In the genomic region with DNA sequence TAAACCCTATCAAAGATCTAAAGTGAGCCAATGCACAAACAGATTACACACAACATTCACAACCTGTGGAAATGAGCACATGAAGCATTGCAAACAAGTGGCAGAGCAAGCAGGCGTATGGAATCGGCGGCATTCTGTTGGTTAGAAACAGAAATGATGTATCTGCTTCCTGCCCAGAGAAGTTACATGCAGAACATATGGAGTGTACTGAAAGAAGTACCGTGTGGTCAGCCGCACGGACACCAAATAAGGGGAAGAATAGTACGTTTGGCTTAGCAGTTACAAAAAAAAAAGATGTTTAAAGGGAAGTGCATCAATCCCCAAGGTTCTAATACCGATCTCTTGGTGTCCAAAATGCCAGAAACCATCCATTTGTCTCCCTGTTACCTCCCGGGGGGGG, we compare ENCODE assay signal across 31 mouse cellular contexts. TPM values are rescaled to one million over a fixed set of nuclear protein-coding genes. Genes with fewer than 3 reads are reported as not detected.
DNase-seq lines count a peak whose midpoint lies in the region; ATAC-seq and TF ChIP-seq lines count a peak whose summit lies in the region.
"Had no signal": no experiment of that assay in that cellular context is flagged by ENCODE, and none has a peak within 500 bp of the region (broad histone marks: within the 10 kb centered on the region; RNA-seq: fewer than 3 reads in every experiment).

No protein-coding gene starts in this region.

- H3K4me1 ChIP-seq in liver, embryonic 13.5 days (replicated peaks) = no peaks in the 10 kb centered on the region
- H3K4me1 ChIP-seq in liver, embryonic 12.5 days = no peaks in the 10 kb centered on the region
- peaks cover 40% of the 10 kb centered on the region for H3K4me1 ChIP-seq in bone marrow macrophage, adult 2 months (ENCODE audit: control insufficient read depth, insufficient read depth, low read length)
- no peaks in the 10 kb centered on the region for H3K4me1 ChIP-seq in hindbrain, embryonic 11.5 days (replicated peaks; ENCODE audit: control insufficient read depth, insufficient read depth, low read length)
- H3K4me1 ChIP-seq: embryonic facial prominence, embryonic 13.5 days; forebrain, embryonic 10.5 days; forebrain, embryonic 15.5 days; heart, embryonic 10.5 days; hindbrain, embryonic 10.5 days; kidney, embryonic 15.5 days; lung, embryonic 15.5 days; neural tube, embryonic 12.5 days had no signal

- no peak overlapping the region for H3K27ac ChIP-seq in liver, embryonic 13.5 days
- H3K27ac ChIP-seq in liver, embryonic 12.5 days = no peak overlapping the region
- H3K27ac ChIP-seq in bone marrow macrophage, adult 2 months (ENCODE audit: insufficient read depth, low read depth, low read length) = peak overlapping the region; percentile 75
- no peak overlapping the region for H3K27ac ChIP-seq in hindbrain, embryonic 11.5 days (ENCODE audit: low read depth, low read length)
- H3K27ac ChIP-seq: embryonic facial prominence, embryonic 13.5 days; forebrain, embryonic 10.5 days; forebrain, embryonic 15.5 days; heart, embryonic 10.5 days; hindbrain, embryonic 10.5 days; kidney, embryonic 15.5 days; lung, embryonic 15.5 days; neural tube, embryonic 12.5 days had no signal

- TF ChIP-seq CTCF in bone marrow macrophage, adult 2 months (IDR thresholded peaks at IDR 0.05; ENCODE audit: low read depth, low read length) = no peak

- TF ChIP-seq POLR2A in bone marrow macrophage, adult 2 months (IDR thresholded peaks at IDR 0.05; ENCODE audit: borderline replicate concordance, low read depth, low read length) = no peak

- no peaks in the 10 kb centered on the region for H3K27me3 ChIP-seq in liver, embryonic 13.5 days
- no peaks in the 10 kb centered on the region for H3K27me3 ChIP-seq in liver, embryonic 12.5 days (replicated peaks)
- H3K27me3 ChIP-seq in hindbrain, embryonic 11.5 days (ENCODE audit: control insufficient read depth, insufficient read depth, low read length) = no peaks in the 10 kb centered on the region
- H3K27me3 ChIP-seq: embryonic facial prominence, embryonic 13.5 days; forebrain, embryonic 15.5 days; kidney, embryonic 15.5 days; lung, embryonic 15.5 days; neural tube, embryonic 12.5 days had no signal

- H3K4me3 ChIP-seq in liver, embryonic 13.5 days (replicated peaks) = peak overlapping the region; percentile 19
- H3K4me3 ChIP-seq in liver, embryonic 12.5 days = no peak overlapping the region
- H3K4me3 ChIP-seq in bone marrow macrophage, adult 2 months (ENCODE audit: insufficient read depth, low read length) = peak overlapping the region; percentile 66
- no peak overlapping the region for H3K4me3 ChIP-seq in hindbrain, embryonic 11.5 days (ENCODE audit: low read depth, low read length)
- H3K4me3 ChIP-seq: embryonic facial prominence, embryonic 13.5 days; forebrain, embryonic 10.5 days; forebrain, embryonic 15.5 days; heart, embryonic 10.5 days; hindbrain, embryonic 10.5 days; kidney, embryonic 15.5 days; lung, embryonic 15.5 days; myocyte; neural tube, embryonic 12.5 days had no signal

- no peak for ATAC-seq in liver, embryonic 13.5 days (ENCODE audit: low read depth)
- no peak for ATAC-seq in liver, embryonic 12.5 days
- ATAC-seq in megakaryocyte, adult 5-6 weeks (ENCODE audit: poor library complexity, severe bottlenecking) = peak; percentile 70
- no peak for ATAC-seq in hindbrain, embryonic 11.5 days (ENCODE audit: low FRiP score)
- ATAC-seq: forebrain, embryonic 15.5 days; hindbrain, embryonic 16.5 days; midbrain, embryonic 16.5 days had no signal

- H3K4me2 ChIP-seq in liver, embryonic 13.5 days = no peak overlapping the region
- no peak overlapping the region for H3K4me2 ChIP-seq in liver, embryonic 12.5 days
- no peak overlapping the region for H3K4me2 ChIP-seq in hindbrain, embryonic 11.5 days (replicated peaks; ENCODE audit: low read depth, low read length)
- H3K4me2 ChIP-seq: embryonic facial prominence, embryonic 13.5 days; forebrain, embryonic 15.5 days; kidney, embryonic 15.5 days; lung, embryonic 15.5 days; midbrain, embryonic 11.5 days; neural tube, embryonic 12.5 days had no signal

- 57% methylated on average over 9 of the region's 9 CpGs for WGBS in liver, embryonic 13.5 days (ENCODE audit: insufficient replicate concordance)
- WGBS in liver, embryonic 12.5 days (ENCODE audit: insufficient replicate concordance) = 62% methylated on average over 9 of the region's 9 CpGs
- 91% methylated on average over 9 of the region's 9 CpGs for WGBS in hindbrain, embryonic 11.5 days

- H3K36me3 ChIP-seq in liver, embryonic 13.5 days = no peaks in the 10 kb centered on the region
- H3K36me3 ChIP-seq in liver, embryonic 12.5 days = no peaks in the 10 kb centered on the region
- no peaks in the 10 kb centered on the region for H3K36me3 ChIP-seq in hindbrain, embryonic 11.5 days (ENCODE audit: control insufficient read depth, insufficient read depth, low read length)
- H3K36me3 ChIP-seq: embryonic facial prominence, embryonic 13.5 days; forebrain, embryonic 10.5 days; forebrain, embryonic 15.5 days; heart, embryonic 10.5 days; hindbrain, embryonic 10.5 days; kidney, embryonic 15.5 days; lung, embryonic 15.5 days; neural tube, embryonic 12.5 days had no signal

- H3K9me3 ChIP-seq in liver, embryonic 13.5 days (replicated peaks) = no peaks in the 10 kb centered on the region
- no peaks in the 10 kb centered on the region for H3K9me3 ChIP-seq in liver, embryonic 12.5 days (replicated peaks)
- no peaks in the 10 kb centered on the region for H3K9me3 ChIP-seq in hindbrain, embryonic 11.5 days (ENCODE audit: control insufficient read depth, low read length)
- H3K9me3 ChIP-seq: embryonic facial prominence, embryonic 13.5 days; forebrain, embryonic 10.5 days; forebrain, embryonic 15.5 days; heart, embryonic 10.5 days; hindbrain, embryonic 10.5 days; kidney, embryonic 15.5 days; lung, embryonic 15.5 days; neural tube, embryonic 12.5 days had no signal

- H3K9ac ChIP-seq in liver, embryonic 13.5 days = no peak overlapping the region
- H3K9ac ChIP-seq in liver, embryonic 12.5 days = no peak overlapping the region
- no peak overlapping the region for H3K9ac ChIP-seq in hindbrain, embryonic 11.5 days (ENCODE audit: low read depth, low read length)
- H3K9ac ChIP-seq: embryonic facial prominence, embryonic 13.5 days; forebrain, embryonic 15.5 days; kidney, embryonic 15.5 days; lung, embryonic 15.5 days; neural tube, embryonic 12.5 days had no signal

- DNase-seq in liver, embryonic 13.5 days = no peak
- peak; percentile 55 for DNase-seq in 416B (ENCODE audit: low read depth)
- DNase-seq in hindbrain, embryonic 11.5 days (ENCODE audit: low spot score) = no peak
- no peak for DNase-seq in right cerebral cortex, postnatal 36 days (ENCODE audit: low spot score in 2 of 2)
- no peak for DNase-seq in ovary, postnatal 14 days (ENCODE audit: low spot score)
- DNase-seq: adrenal gland, postnatal 25 days; B cell, adult 2 months; cerebellum, adult 11 months; cerebellum, adult 9-10 months; cerebellum, postnatal 36 days; kidney, adult 18-20 months; kidney, postnatal 25 days; retina, postnatal 1 day; right cerebral cortex, postnatal 14 days; spleen, adult 18-20 months had no signal

RNA-seq across cellular contexts. Expression of a gene that starts 9.9 kb away (rescaled TPM):
- 4.1 and 4.6 TPM in 2 replicates for polyA plus RNA-seq in liver, embryonic 13.5 days (2015; fragmentation: Nextera tagmentation; extraction: Ambion mirVana)
- polyA plus RNA-seq in liver, embryonic 12.5 days (2016; fragmentation: Nextera tagmentation; extraction: Ambion mirVana) = 2.2 and 2.5 TPM in 2 replicates
- 30.5 and 31.7 TPM in 2 replicates for polyA plus RNA-seq in bone marrow macrophage, adult 2 months (2012; ENCODE audit: insufficient read depth, insufficient read length, missing spikeins)
- total RNA-seq in megakaryocyte, adult 5-6 weeks (2015) = 108 TPM in 2 replicates
- 123 and 127 TPM in 2 replicates for total RNA-seq in megakaryocyte, adult 5-6 weeks (2017)
- polyA plus RNA-seq in hindbrain, embryonic 11.5 days (2014; fragmentation: Nextera tagmentation; extraction: Ambion mirVana) = 0.06 TPM in 1 of 2 replicates, not detected in the other
- total RNA-seq: layer of hippocampus, adult 18-20 months had no signal
- polyA plus RNA-seq: midbrain, embryonic 16.5 days had no signal

Comparison
In these comparisons a context has a peak if more than half of its experiments do, and no peak if none do; other contexts are left out.
1. H3K4me3 ChIP-seq: peak in liver, embryonic 13.5 days (single experiment) and bone marrow macrophage, adult 2 months (single experiment); none in liver, embryonic 12.5 days (single experiment) and hindbrain, embryonic 11.5 days (single experiment).